Mouse (Mus musculus): ENCODE measurements around the gene Kif18b. TPM values are rescaled to one million over a fixed set of nuclear protein-coding genes. Genes with fewer than 3 reads are reported as not detected.

Gene Kif18b
- polyA plus RNA-seq, 1 experiment, result 44.9 TPM

DNA sequence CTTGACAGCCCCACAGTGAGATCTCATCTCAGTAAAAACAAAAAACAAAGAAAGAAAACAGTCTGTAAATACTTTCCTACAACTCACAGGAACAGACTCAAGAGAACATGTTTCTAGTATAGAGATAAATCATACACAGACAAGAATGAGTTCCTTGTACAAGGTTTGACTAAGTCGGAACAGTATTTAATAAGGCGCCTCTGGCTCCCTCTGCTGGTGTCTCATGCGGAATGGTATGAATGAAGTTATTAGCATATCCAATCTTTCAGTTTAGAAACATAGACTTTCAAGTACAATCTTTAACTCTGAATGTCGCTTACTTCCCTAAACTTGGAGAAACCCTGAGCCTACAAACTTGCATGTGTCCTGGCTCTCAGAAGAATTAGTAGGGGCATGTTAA, 60.7 kb downstream of the Kif18b start:
- H3K4me3 ChIP-seq (ENCODE audit: insufficient read depth, poor library complexity, severe bottlenecking), result no peak overlapping the region
- H3K79me2 ChIP-seq (ENCODE audit: control insufficient read depth, insufficient read depth), result no peaks in the 10 kb centered on the region
- peaks cover 97% of the 10 kb centered on the region for H3K36me3 ChIP-seq (ENCODE audit: control insufficient read depth, insufficient read depth)
- H3K27me3 ChIP-seq (ENCODE audit: control insufficient read depth, insufficient read depth, insufficient read length), result no peaks in the 10 kb centered on the region
- no peaks in the 10 kb centered on the region for H3K79me3 ChIP-seq (ENCODE audit: low read depth)
- H3ac ChIP-seq (ENCODE audit: control insufficient read depth, insufficient read length, low read depth), result no peak overlapping the region
- TF ChIP-seq MYOD1 (IDR thresholded peaks at IDR 0.05; ENCODE audit: control insufficient read depth, insufficient read length, low read depth), result no peak
- no peak for TF ChIP-seq CEBPB (IDR thresholded peaks at IDR 0.05; ENCODE audit: low read depth)
- no peak for TF ChIP-seq CTCF (IDR thresholded peaks at IDR 0.05; ENCODE audit: control insufficient read depth, insufficient read depth, insufficient read length)
- no peak for TF ChIP-seq FOSL1 (IDR thresholded peaks at IDR 0.05; ENCODE audit: insufficient read depth, low read length, poor library complexity, severe bottlenecking)
- no peak for TF ChIP-seq MYOG (IDR thresholded peaks at IDR 0.05; ENCODE audit: control insufficient read depth, extremely low read depth, insufficient read length)
- no peak for TF ChIP-seq USF1 (IDR thresholded peaks at IDR 0.05; ENCODE audit: low read depth)
- TF ChIP-seq MAX (IDR thresholded peaks at IDR 0.05), result no peak

GRCm38 (mm10) chr11:102859933-102860332, 65.0 kb downstream of the Kif18b start:
- TF ChIP-seq CTCF (IDR thresholded peaks at IDR 0.05; ENCODE audit: control insufficient read depth, insufficient read depth, insufficient read length) (no peak), MYOD1 (IDR thresholded peaks at IDR 0.05; ENCODE audit: control insufficient read depth, insufficient read length, low read depth) (no peak), USF1 (IDR thresholded peaks at IDR 0.05; ENCODE audit: low read depth) (no peak), MAX (IDR thresholded peaks at IDR 0.05) (no peak), CEBPB (IDR thresholded peaks at IDR 0.05; ENCODE audit: low read depth) (no peak), MYOG (IDR thresholded peaks at IDR 0.05; ENCODE audit: control insufficient read depth, extremely low read depth, insufficient read length) (no peak), FOSL1 (IDR thresholded peaks at IDR 0.05; ENCODE audit: insufficient read depth, low read length, poor library complexity, severe bottlenecking) (no peak)
- Histone ChIP-seq H3K36me3 (ENCODE audit: control insufficient read depth, insufficient read depth) (peaks cover 89% of the 10 kb centered on the region), H3K27me3 (ENCODE audit: control insufficient read depth, insufficient read depth, insufficient read length) (no peaks in the 10 kb centered on the region), H3ac (ENCODE audit: control insufficient read depth, insufficient read length, low read depth) (no peak overlapping the region), H3K79me3 (ENCODE audit: low read depth) (no peaks in the 10 kb centered on the region), H3K4me3 (ENCODE audit: insufficient read depth, poor library complexity, severe bottlenecking) (no peak overlapping the region), H3K79me2 (ENCODE audit: control insufficient read depth, insufficient read depth) (no peaks in the 10 kb centered on the region)

DNA sequence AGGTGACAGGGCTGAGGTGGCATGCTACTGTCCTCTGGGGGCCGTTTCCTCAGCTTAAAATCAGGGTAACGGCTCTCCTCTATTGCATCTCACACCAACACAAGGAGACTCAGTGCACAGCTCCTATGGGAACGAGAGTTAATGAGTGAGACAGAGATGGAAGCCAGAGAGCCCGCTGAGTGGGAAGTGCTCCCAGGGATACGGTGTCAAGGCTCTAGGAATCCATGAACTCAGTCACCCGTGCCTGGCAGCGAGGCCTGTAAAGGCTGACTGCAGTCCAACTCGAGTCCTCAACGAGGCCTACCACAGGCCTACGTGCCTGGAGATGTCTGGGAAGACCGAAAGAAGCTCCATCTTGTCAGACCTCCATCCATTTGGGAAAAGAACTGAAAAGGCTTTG, 66.0 kb downstream of the Kif18b start:
- Histone ChIP-seq H3ac (ENCODE audit: control insufficient read depth, insufficient read length, low read depth) (no peak overlapping the region), H3K79me3 (ENCODE audit: low read depth) (no peaks in the 10 kb centered on the region)

DNA sequence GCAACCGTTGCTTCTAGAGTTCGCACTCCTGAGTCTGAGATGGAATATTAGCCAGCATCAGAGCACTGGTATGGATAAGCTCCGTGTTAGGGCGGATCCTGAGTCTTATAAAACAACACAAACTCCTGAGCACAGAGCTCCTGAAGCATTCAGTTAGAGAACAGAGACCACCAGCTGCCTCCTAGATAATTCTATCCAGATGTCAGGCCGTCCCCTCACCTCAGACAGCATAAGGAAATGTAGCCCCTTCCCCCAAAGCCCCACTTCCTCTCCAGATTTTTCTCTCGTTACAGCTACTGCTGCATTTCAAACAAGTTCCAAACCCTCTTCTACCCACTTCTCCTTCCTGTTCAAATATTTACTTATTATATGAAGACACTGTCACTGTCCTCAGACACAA, 69.0 kb downstream of the Kif18b start:
- H3ac ChIP-seq (ENCODE audit: control insufficient read depth, insufficient read length, low read depth), result no peak overlapping the region
- H3K36me3 ChIP-seq (ENCODE audit: control insufficient read depth, insufficient read depth), result peaks cover 89% of the 10 kb centered on the region
- no peaks in the 10 kb centered on the region for H3K27me3 ChIP-seq (ENCODE audit: control insufficient read depth, insufficient read depth, insufficient read length)
- H3K4me3 ChIP-seq (ENCODE audit: insufficient read depth, poor library complexity, severe bottlenecking), result no peak overlapping the region
- H3K79me2 ChIP-seq (ENCODE audit: control insufficient read depth, insufficient read depth), result no peaks in the 10 kb centered on the region
- H3K79me3 ChIP-seq (ENCODE audit: low read depth), result no peaks in the 10 kb centered on the region
- TF ChIP-seq CEBPB (IDR thresholded peaks at IDR 0.05; ENCODE audit: low read depth) (no peak), FOSL1 (IDR thresholded peaks at IDR 0.05; ENCODE audit: insufficient read depth, low read length, poor library complexity, severe bottlenecking) (no peak), USF1 (IDR thresholded peaks at IDR 0.05; ENCODE audit: low read depth) (no peak), CTCF (IDR thresholded peaks at IDR 0.05; ENCODE audit: control insufficient read depth, insufficient read depth, insufficient read length) (no peak), MYOG (IDR thresholded peaks at IDR 0.05; ENCODE audit: control insufficient read depth, extremely low read depth, insufficient read length) (no peak), MAX (IDR thresholded peaks at IDR 0.05) (no peak), MYOD1 (IDR thresholded peaks at IDR 0.05; ENCODE audit: control insufficient read depth, insufficient read length, low read depth) (no peak)

More for the DNA sequence above, 66.0 kb downstream of the Kif18b start:
- Histone ChIP-seq H3K4me3 (ENCODE audit: insufficient read depth, poor library complexity, severe bottlenecking) (no peak overlapping the region), H3K27me3 (ENCODE audit: control insufficient read depth, insufficient read depth, insufficient read length) (no peaks in the 10 kb centered on the region), H3K79me2 (ENCODE audit: control insufficient read depth, insufficient read depth) (no peaks in the 10 kb centered on the region), H3K36me3 (ENCODE audit: control insufficient read depth, insufficient read depth) (peaks cover 89% of the 10 kb centered on the region)
- TF ChIP-seq MYOD1 (IDR thresholded peaks at IDR 0.05; ENCODE audit: control insufficient read depth, insufficient read length, low read depth) (no peak), FOSL1 (IDR thresholded peaks at IDR 0.05; ENCODE audit: insufficient read depth, low read length, poor library complexity, severe bottlenecking) (no peak), MYOG (IDR thresholded peaks at IDR 0.05; ENCODE audit: control insufficient read depth, extremely low read depth, insufficient read length) (no peak), MAX (IDR thresholded peaks at IDR 0.05) (no peak), CTCF (IDR thresholded peaks at IDR 0.05; ENCODE audit: control insufficient read depth, insufficient read depth, insufficient read length) (no peak), USF1 (IDR thresholded peaks at IDR 0.05; ENCODE audit: low read depth) (no peak), CEBPB (IDR thresholded peaks at IDR 0.05; ENCODE audit: low read depth) (no peak)

Other genes starting within 250 kb of the Kif18b start
- 18.6 TPM for gene Ccdc43, start 227.3 kb downstream of the Kif18b start, polyA plus RNA-seq (2012; fragmentation: generic; extraction: Trizol)
- gene Adam11, start 163.7 kb downstream of the Kif18b start, polyA plus RNA-seq (2012; fragmentation: generic; extraction: Trizol), result 0.41 TPM
- 20.7 TPM for gene Gjc1, start 105.4 kb downstream of the Kif18b start, polyA plus RNA-seq (2012; fragmentation: generic; extraction: Trizol)
- gene Higd1b, start 89.3 kb downstream of the Kif18b start, polyA plus RNA-seq (2012; fragmentation: generic; extraction: Trizol), result not detected
- 190 TPM for gene Eftud2, start 44.1 kb downstream of the Kif18b start, polyA plus RNA-seq (2012; fragmentation: generic; extraction: Trizol)
- 0.59 TPM for gene Ccdc103, start 43.9 kb downstream of the Kif18b start, polyA plus RNA-seq (2012; fragmentation: generic; extraction: Trizol)
- 0.05 TPM for gene Fam187a, start 40.0 kb downstream of the Kif18b start, polyA plus RNA-seq (2012; fragmentation: generic; extraction: Trizol)
- 0.02 TPM for gene Gfap, start 24.2 kb downstream of the Kif18b start, polyA plus RNA-seq (2012; fragmentation: generic; extraction: Trizol)
- gene C1ql1, start 21.6 kb upstream of the Kif18b start, polyA plus RNA-seq (2012; fragmentation: generic; extraction: Trizol), result 0.87 TPM
- gene Nmt1, start 103.1 kb upstream of the Kif18b start, polyA plus RNA-seq (2012; fragmentation: generic; extraction: Trizol), result 64.9 TPM
- 185 TPM for gene Dcakd, start 103.2 kb upstream of the Kif18b start, polyA plus RNA-seq (2012; fragmentation: generic; extraction: Trizol)
- 27.6 TPM for gene Plcd3, start 176.5 kb upstream of the Kif18b start, polyA plus RNA-seq (2012; fragmentation: generic; extraction: Trizol)
- gene Acbd4, start 176.6 kb upstream of the Kif18b start, polyA plus RNA-seq (2012; fragmentation: generic; extraction: Trizol), result 23.0 TPM
- 24.3 TPM for gene Hexim1, start 191.1 kb upstream of the Kif18b start, polyA plus RNA-seq (2012; fragmentation: generic; extraction: Trizol)
- gene Hexim2, start 207.3 kb upstream of the Kif18b start, polyA plus RNA-seq (2012; fragmentation: generic; extraction: Trizol), result 3.4 TPM
- 3.7 TPM for gene Fmnl1, start 246.0 kb upstream of the Kif18b start, polyA plus RNA-seq (2012; fragmentation: generic; extraction: Trizol)

All from C2C12 (cell line).